Mouse (Mus musculus): ENCODE data around the gene Wdr41.

GRCm38 (mm10) chr13:94928086-94928485, 48.1 kb upstream of the Wdr41 start:
- TF ChIP-seq CTCF (IDR thresholded peaks at IDR 0.05; ENCODE audit: low read depth) (no peak), EP300 (IDR thresholded peaks at IDR 0.05; ENCODE audit: low read depth) (no peak)
